Comparison of ENCODE assay signal across 15 mouse cellular contexts in genomic region chr2:32492661-32493060, GRCm38 (mm10). TPM values are rescaled to one million over a fixed set of nuclear protein-coding genes. Genes with fewer than 3 reads are reported as not detected.
DNase-seq lines count a peak whose midpoint lies in the region.
"Had no signal": no experiment of that assay in that cellular context is flagged by ENCODE, and none has a peak within 500 bp of the region (broad histone marks: within the 10 kb centered on the region; RNA-seq: fewer than 3 reads in every experiment).

No protein-coding gene starts in this region.

- DNase-seq in heart, adult 11 months, result peak; percentile 79
- no peak for DNase-seq in heart, adult 8-10 months (ENCODE audit: low spot score)
- DNase-seq in thymus, postnatal 14 days, result peak; percentile 49
- no peak for DNase-seq in thymus, postnatal 10 days (ENCODE audit: low spot score in 2 of 2)
- DNase-seq in induced T-regulatory cell, adult 2 months (ENCODE audit: low read depth), result peak; percentile 68
- DNase-seq in thymus, postnatal 36 days, result peak; percentile 40 to 47
- no peak for DNase-seq in cerebellum, postnatal 14 days
- DNase-seq in cerebellum, adult 9-10 months, result no peak
- DNase-seq: adrenal gland, postnatal 14 days; cerebellum, adult 18-20 months; cerebellum, postnatal 10 days; embryo, embryonic 11 days; gastrocnemius, postnatal 10 days; heart, postnatal 10 days; heart, postnatal 4 days had no signal

RNA-seq across cellular contexts. Expression of gene Slc25a25, which starts 41.4 kb away (rescaled TPM):
- total RNA-seq in heart, adult 8-10 months (2022), result 1 to 10 TPM; 6.4 to 7.8 (median 7.0) TPM

RNA-seq across cellular contexts. Expression of gene Naif1, which starts 42.4 kb away (rescaled TPM):
- 1 to 10 TPM; 3.4 to 4.4 (median 3.5) TPM for total RNA-seq in heart, adult 8-10 months (2022)

RNA-seq across cellular contexts. Expression of gene Fam102a, which starts 42.5 kb away (rescaled TPM):
- total RNA-seq in heart, adult 8-10 months (2022), result 10 to 100 TPM in 1 of 4 experiments, 1 to 10 TPM in 3; 6.8 to 10.9 (median 8.6) TPM

Comparison
In these comparisons a context has a peak if more than half of its experiments do, and no peak if none do; other contexts are left out.
1. DNase-seq: peak in heart, adult 11 months (single experiment), thymus, postnatal 14 days (single experiment), induced T-regulatory cell, adult 2 months (single experiment) and thymus, postnatal 36 days (2 of 2); none in heart, adult 8-10 months (single experiment), thymus, postnatal 10 days (0 of 2), cerebellum, postnatal 14 days (0 of 2) and cerebellum, adult 9-10 months (single experiment).